Mouse (Mus musculus): ENCODE data around the gene Id1.

GRCm38 (mm10) chr2:152765045-152765674, 29.1 kb downstream of the Id1 start:
- TF ChIP-seq ZC3H11A (IDR thresholded peaks at IDR 0.05; ENCODE audit: low read depth, low read length) (no peak), CTCF (conservative IDR thresholded peaks at IDR 0.05 in 1 of 2, IDR thresholded peaks at IDR 0.05 in 1 of 2; ENCODE audit: low read depth in 2 of 2, low read length in 2 of 2) (no peak), MAX (IDR thresholded peaks at IDR 0.05; ENCODE audit: low read length) (no peak), ELF1 (IDR thresholded peaks at IDR 0.05; ENCODE audit: low read depth, low read length) (no peak), NELFE (IDR thresholded peaks at IDR 0.05; ENCODE audit: low read depth, low read length) (no peak), EP300 (IDR thresholded peaks at IDR 0.05; ENCODE audit: low read length) (no peak), ZMIZ1 (IDR thresholded peaks at IDR 0.05; ENCODE audit: low read depth, low read length) (no peak)
